Mouse (Mus musculus): ENCODE data around the gene Fbxl18. TPM values are rescaled to one million over a fixed set of nuclear protein-coding genes. Genes with fewer than 3 reads are reported as not detected.

Fbxl18 gene
- total and polyA plus RNA-seq, 3 experiments = 4.0 to 7.6 (median 4.5) TPM

DNA sequence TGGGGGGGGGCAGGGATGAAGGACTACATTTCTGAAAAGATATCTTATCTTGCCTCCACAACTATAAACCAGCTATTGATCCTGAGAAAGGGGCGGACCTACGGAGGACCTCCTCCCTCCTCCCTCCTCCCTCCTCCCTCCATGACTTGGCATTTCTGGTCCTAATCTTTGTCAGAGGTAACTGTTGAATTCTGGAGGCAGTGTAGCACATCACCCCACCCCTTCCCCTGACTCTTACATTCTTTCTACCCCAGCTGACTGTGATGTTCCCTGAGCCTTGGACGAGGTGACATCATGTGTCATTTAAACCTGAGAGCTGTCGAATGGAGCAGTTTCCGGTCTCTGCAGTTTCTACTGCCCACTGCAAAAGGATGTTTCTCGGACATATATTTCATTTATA is 41.6 kb downstream of the Fbxl18 start:
- Histone ChIP-seq H3K9ac (ENCODE audit: low read depth, low read length) (no peak overlapping the region), H3K36me3 (ENCODE audit: control insufficient read depth, insufficient read depth, low read length) (no peaks in the 10 kb centered on the region), H3K4me1 (ENCODE audit: control insufficient read depth, insufficient read depth, low read length) (no peaks in the 10 kb centered on the region), H3K27me3 (ENCODE audit: control insufficient read depth, insufficient read depth, low read length) (no peaks in the 10 kb centered on the region), H3K79me2 (replicated peaks; ENCODE audit: control insufficient read depth, insufficient read depth, low read length) (no peaks in the 10 kb centered on the region), H3K4me3 (no peak overlapping the region), H3K27ac (no peak overlapping the region)
- no peak for DNase-seq
- intact Hi-C loops (cut with DNase I) = no loop called here
- TF ChIP-seq POLR2A (IDR thresholded peaks at IDR 0.05; ENCODE audit: insufficient read depth, low read depth, low read length) (no peak), CTCF (IDR thresholded peaks at IDR 0.05) (no peak), EP300 (IDR thresholded peaks at IDR 0.05; ENCODE audit: insufficient read depth, low read depth, low read length) (no peak)
- 62% methylated on average over 6 of the region's 6 CpGs for WGBS

DNA sequence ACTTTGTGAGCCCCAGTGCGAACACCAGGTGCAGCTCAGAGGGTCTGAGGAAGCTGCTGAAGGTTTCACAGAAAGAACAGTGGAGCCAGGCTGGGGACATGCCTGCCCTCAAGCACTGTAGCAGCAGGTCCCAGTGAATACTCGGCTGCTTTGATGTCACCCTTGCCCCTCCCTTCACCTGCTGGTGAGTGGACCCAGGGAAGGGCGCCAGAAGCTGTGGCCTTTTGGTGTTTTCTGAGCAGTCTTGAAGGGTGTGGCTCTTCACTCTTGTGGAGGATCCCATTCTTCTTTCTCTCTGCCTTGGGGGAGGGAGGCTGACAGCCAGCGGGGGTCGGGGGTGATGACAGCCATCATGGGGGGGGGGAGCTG is 43.6 kb downstream of the Fbxl18 start:
- no peak overlapping the region for H3K27ac ChIP-seq
- H3K79me2 ChIP-seq (replicated peaks; ENCODE audit: control insufficient read depth, insufficient read depth, low read length) = no peaks in the 10 kb centered on the region
- TF ChIP-seq EP300 (IDR thresholded peaks at IDR 0.05; ENCODE audit: insufficient read depth, low read depth, low read length) = no peak
- TF ChIP-seq CTCF (IDR thresholded peaks at IDR 0.05) = no peak
- TF ChIP-seq POLR2A (IDR thresholded peaks at IDR 0.05; ENCODE audit: insufficient read depth, low read depth, low read length) = no peak
- H3K27me3 ChIP-seq (ENCODE audit: control insufficient read depth, insufficient read depth, low read length) = no peaks in the 10 kb centered on the region
- intact Hi-C loops (cut with DNase I) = no loop called here
- no peak overlapping the region for H3K9ac ChIP-seq (ENCODE audit: low read depth, low read length)
- DNase-seq = no peak
- WGBS = 59% methylated on average over 5 of the region's 5 CpGs
- H3K36me3 ChIP-seq (ENCODE audit: control insufficient read depth, insufficient read depth, low read length) = no peaks in the 10 kb centered on the region
- no peaks in the 10 kb centered on the region for H3K4me1 ChIP-seq (ENCODE audit: control insufficient read depth, insufficient read depth, low read length)
- no peak overlapping the region for H3K4me3 ChIP-seq

DNA sequence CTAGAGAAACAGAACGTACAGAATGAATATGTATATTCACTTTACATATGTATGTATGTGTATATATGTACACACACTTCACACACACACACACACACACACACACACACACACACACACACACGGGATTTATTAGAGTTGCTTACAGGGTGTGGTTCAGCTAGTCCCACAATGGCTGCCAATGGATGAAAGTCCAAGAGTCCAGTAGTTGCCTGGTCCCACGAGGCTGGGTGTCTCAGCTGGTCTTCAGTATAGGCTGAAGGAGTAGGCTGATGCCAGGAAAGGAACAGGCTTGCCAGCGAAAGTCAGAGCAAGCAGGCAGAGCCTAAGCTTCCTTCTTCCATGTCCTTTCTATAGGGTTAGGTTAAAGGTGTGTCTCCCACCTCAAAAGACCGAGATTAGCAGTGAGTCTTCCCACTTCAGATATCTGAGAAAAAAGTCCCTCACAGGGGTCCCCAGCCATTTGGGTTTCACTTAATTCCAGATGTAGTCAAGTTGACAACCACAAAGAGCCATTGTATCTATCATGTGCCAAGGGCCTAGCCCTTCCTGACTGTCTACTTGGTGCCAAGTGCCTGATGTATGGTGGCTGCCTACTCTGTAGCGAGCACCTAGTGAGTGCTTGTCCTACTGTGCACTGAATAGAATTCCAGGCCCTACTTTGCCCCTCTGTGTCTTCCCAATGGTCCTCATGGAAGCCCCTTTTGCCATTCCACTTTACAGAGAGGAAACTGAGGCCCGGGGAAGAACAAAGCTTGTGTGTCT is 44.1 kb downstream of the Fbxl18 start:
- 82% methylated on average over 7 of the region's 7 CpGs for WGBS
- no peak overlapping the region for H3K27ac ChIP-seq
- H3K36me3 ChIP-seq (ENCODE audit: control insufficient read depth, insufficient read depth, low read length) = no peaks in the 10 kb centered on the region
- no peaks in the 10 kb centered on the region for H3K4me1 ChIP-seq (ENCODE audit: control insufficient read depth, insufficient read depth, low read length)
- H3K9ac ChIP-seq (ENCODE audit: low read depth, low read length) = no peak overlapping the region
- intact Hi-C loops (cut with DNase I) = no loop called here
- no peak overlapping the region for H3K4me3 ChIP-seq
- H3K79me2 ChIP-seq (replicated peaks; ENCODE audit: control insufficient read depth, insufficient read depth, low read length) = no peaks in the 10 kb centered on the region
- no peak for DNase-seq
- H3K27me3 ChIP-seq (ENCODE audit: control insufficient read depth, insufficient read depth, low read length) = no peaks in the 10 kb centered on the region
- TF ChIP-seq EP300 (IDR thresholded peaks at IDR 0.05; ENCODE audit: insufficient read depth, low read depth, low read length) (no peak), CTCF (IDR thresholded peaks at IDR 0.05) (no peak), POLR2A (IDR thresholded peaks at IDR 0.05; ENCODE audit: insufficient read depth, low read depth, low read length) (no peak)

DNA sequence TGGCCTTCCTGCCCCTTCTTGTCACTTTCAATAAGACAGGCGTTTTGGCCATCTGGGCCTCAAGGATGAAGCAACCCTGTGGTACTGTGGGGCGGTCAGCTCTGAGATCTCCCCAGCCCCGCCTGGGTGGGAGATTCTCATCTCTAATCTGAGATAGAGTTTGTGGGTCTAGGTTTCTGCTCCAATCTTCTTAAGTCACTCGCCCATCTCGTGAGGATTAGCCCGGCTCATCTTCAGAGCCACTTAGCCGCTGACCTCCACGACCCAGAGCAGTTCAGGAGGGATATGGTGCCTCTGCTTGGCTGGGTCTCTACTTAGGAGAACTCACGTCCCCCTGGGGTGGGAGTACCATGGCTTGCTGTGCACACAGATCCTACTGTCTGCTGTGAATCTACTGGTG is 44.7 kb downstream of the Fbxl18 start:
- H3K79me2 ChIP-seq (replicated peaks; ENCODE audit: control insufficient read depth, insufficient read depth, low read length) = no peaks in the 10 kb centered on the region
- 80% methylated on average over 9 of the region's 9 CpGs for WGBS
- intact Hi-C loops (cut with DNase I) = no loop called here

DNA sequence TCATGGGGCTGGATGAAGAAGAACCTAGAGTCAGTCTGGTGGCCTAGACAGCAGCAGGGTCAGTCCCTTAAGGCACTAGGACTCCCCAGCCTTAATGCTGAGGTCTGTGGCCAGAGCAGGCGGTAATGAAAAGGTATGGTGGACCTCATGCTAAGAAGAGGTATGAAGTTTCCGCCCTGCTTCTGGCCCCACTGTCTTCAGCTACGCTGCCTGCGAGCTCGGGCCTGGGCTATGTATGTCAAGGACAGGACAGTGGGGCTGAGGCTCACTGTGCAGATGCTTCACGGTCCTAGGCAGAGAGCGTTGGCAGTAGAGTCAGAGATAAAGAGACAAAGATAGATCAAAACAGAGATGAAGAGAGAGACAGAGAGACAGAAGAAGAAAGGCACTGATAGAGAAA is 46.3 kb downstream of the Fbxl18 start:
- Histone ChIP-seq H3K27ac (no peak overlapping the region), H3K4me3 (no peak overlapping the region), H3K79me2 (replicated peaks; ENCODE audit: control insufficient read depth, insufficient read depth, low read length) (no peaks in the 10 kb centered on the region), H3K36me3 (ENCODE audit: control insufficient read depth, insufficient read depth, low read length) (no peaks in the 10 kb centered on the region), H3K27me3 (ENCODE audit: control insufficient read depth, insufficient read depth, low read length) (no peaks in the 10 kb centered on the region), H3K4me1 (ENCODE audit: control insufficient read depth, insufficient read depth, low read length) (no peaks in the 10 kb centered on the region), H3K9ac (ENCODE audit: low read depth, low read length) (no peak overlapping the region)
- 91% methylated on average over 7 of the region's 7 CpGs for WGBS
- TF ChIP-seq POLR2A (IDR thresholded peaks at IDR 0.05; ENCODE audit: insufficient read depth, low read depth, low read length) (no peak), CTCF (IDR thresholded peaks at IDR 0.05) (no peak), EP300 (IDR thresholded peaks at IDR 0.05; ENCODE audit: insufficient read depth, low read depth, low read length) (no peak)
- no peak for DNase-seq
- intact Hi-C loops (cut with DNase I) = no loop called here

More for the DNA sequence above, 44.7 kb downstream of the Fbxl18 start:
- no peaks in the 10 kb centered on the region for H3K4me1 ChIP-seq (ENCODE audit: control insufficient read depth, insufficient read depth, low read length)
- TF ChIP-seq POLR2A (IDR thresholded peaks at IDR 0.05; ENCODE audit: insufficient read depth, low read depth, low read length) (no peak), CTCF (IDR thresholded peaks at IDR 0.05) (no peak), EP300 (IDR thresholded peaks at IDR 0.05; ENCODE audit: insufficient read depth, low read depth, low read length) (no peak)
- no peak overlapping the region for H3K27ac ChIP-seq
- no peaks in the 10 kb centered on the region for H3K36me3 ChIP-seq (ENCODE audit: control insufficient read depth, insufficient read depth, low read length)
- no peak for DNase-seq
- H3K27me3 ChIP-seq (ENCODE audit: control insufficient read depth, insufficient read depth, low read length) = no peaks in the 10 kb centered on the region
- H3K9ac ChIP-seq (ENCODE audit: low read depth, low read length) = no peak overlapping the region
- H3K4me3 ChIP-seq = no peak overlapping the region

DNA sequence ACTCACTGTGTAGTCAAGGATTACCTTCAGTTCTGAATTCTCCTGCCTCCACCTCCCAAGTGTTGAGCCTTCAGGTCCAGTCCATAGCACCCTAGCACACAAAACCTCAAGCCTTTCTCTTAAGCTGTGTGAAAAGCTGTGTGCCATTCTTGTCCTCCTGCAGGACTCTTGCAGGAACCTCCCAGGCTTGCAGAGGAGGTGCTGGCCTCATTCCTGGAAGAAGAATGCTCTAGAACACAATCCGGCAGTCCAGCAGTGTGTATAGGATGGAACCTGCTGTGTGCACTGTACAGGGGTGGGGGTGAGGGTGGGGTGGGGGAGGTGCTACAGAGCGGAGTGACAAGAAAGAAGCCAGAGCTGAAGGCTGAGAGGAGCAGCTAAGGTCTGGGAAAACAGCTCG is 47.1 kb downstream of the Fbxl18 start:
- WGBS = 49% methylated on average over 3 of the region's 3 CpGs
- Histone ChIP-seq H3K9ac (ENCODE audit: low read depth, low read length) (no peak overlapping the region), H3K27ac (no peak overlapping the region), H3K79me2 (replicated peaks; ENCODE audit: control insufficient read depth, insufficient read depth, low read length) (no peaks in the 10 kb centered on the region), H3K27me3 (ENCODE audit: control insufficient read depth, insufficient read depth, low read length) (no peaks in the 10 kb centered on the region), H3K36me3 (ENCODE audit: control insufficient read depth, insufficient read depth, low read length) (no peaks in the 10 kb centered on the region), H3K4me3 (no peak overlapping the region), H3K4me1 (ENCODE audit: control insufficient read depth, insufficient read depth, low read length) (no peaks in the 10 kb centered on the region)
- DNase-seq = no peak
- TF ChIP-seq EP300 (IDR thresholded peaks at IDR 0.05; ENCODE audit: insufficient read depth, low read depth, low read length) = no peak
- intact Hi-C loops (cut with DNase I) = no loop called here
